Mouse (Mus musculus) limb, embryonic 12.5 days (tissue): ENCODE results near the gene Antxr1. TPM values are rescaled to one million over a fixed set of nuclear protein-coding genes. Genes with fewer than 3 reads are reported as not detected.

Experiments
- ATAC-seq: fragments of 200-750 bp; cut with Nextera tagmentation; 2 replicates; pipeline ENCODE4 v1.8.0; 2017; ENCODE audit warnings: low read depth, moderate TSS enrichment; ENCODE audit not compliant: insufficient number of reproducible peaks, insufficient read depth, low FRiP score, low TSS enrichment
- H3K27ac ChIP-seq: fragments of 300-500 bp; sonication (generic); 2 replicates; pipeline ENCODE4 v1.5.1; 2016; ENCODE audit warnings: mild to moderate bottlenecking, moderate library complexity
- H3K27me3 ChIP-seq: fragments of 300-500 bp; sonication (generic); 2 replicates; pipeline ENCODE4 v1.6.1; 2016; ENCODE audit warnings: mild to moderate bottlenecking, moderate library complexity
- H3K36me3 ChIP-seq: fragments of 300-500 bp; sonication (generic); 2 replicates; pipeline ENCODE4 v1.6.1; 2016; ENCODE audit warnings: mild to moderate bottlenecking, moderate library complexity
- H3K4me1 ChIP-seq: fragments of 300-500 bp; sonication (generic); replicated peaks from 2 replicates; pipeline ENCODE4 v1.6.1; 2016
- H3K4me2 ChIP-seq: fragments of 300-500 bp; sonication (generic); 2 replicates; pipeline ENCODE4 v1.6.1; 2016; ENCODE audit warnings: mild to moderate bottlenecking, moderate library complexity
- H3K4me3 ChIP-seq: fragments of 300-500 bp; sonication (generic); replicated peaks from 2 replicates; pipeline ENCODE4 v1.5.1; 2016; ENCODE audit warnings: mild to moderate bottlenecking
- H3K9ac ChIP-seq: fragments of 300-500 bp; sonication (generic); replicated peaks from 2 replicates; pipeline ENCODE4 v1.6.1; 2016; ENCODE audit warnings: mild to moderate bottlenecking, moderate library complexity
- H3K9me3 ChIP-seq: fragments of 300-500 bp; sonication (generic); 2 replicates; pipeline ENCODE4 v1.6.1; 2016; ENCODE audit warnings: mild to moderate bottlenecking, moderate library complexity
- WGBS: fragments of 180-500 bp; shearing (Covaris S2); methylation state at CpG from one replicate; pipeline ENCODE4 v1.1.7; 2016; 5-methylcytosine and 5-hydroxymethylcytosine counted together
- polyA plus RNA-seq: library from polyadenylated mRNA; unstranded; fragments of >200 nt; fragmentation: Nextera tagmentation; extraction: Ambion mirVana; gene quantifications from 2 replicates; pipeline ENCODE4 v1.2.1, GENCODE M21; 2016

Gene Antxr1
- 15.4 and 16.2 TPM in 2 replicates for polyA plus RNA-seq

GRCm38 (mm10) chr6:87335091-87335934 lies at the start of gene Antxr1:
TSS of gene Antxr1 (minus strand) at chr6:87335821.
- peak within 1 kb of the TSS; percentile 94 for H3K9ac ChIP-seq
- H3K27me3 ChIP-seq = 0 out of 2 replicates have a peak, but pooled peaks cover 4% of the 10 kb centered on the region
- peak; percentile 71 for ATAC-seq
- no peaks in the 10 kb centered on the region for H3K9me3 ChIP-seq
- peak within 1 kb of the TSS; percentile 90 for H3K4me2 ChIP-seq
- H3K36me3 ChIP-seq = peaks cover 3% of the 10 kb centered on the region; the same call in 1 of the 2 replicates
- H3K4me3 ChIP-seq = peak within 1 kb of the TSS; percentile 85
- H3K27ac ChIP-seq = peak within 1 kb of the TSS; percentile 97
- H3K4me1 ChIP-seq = peaks cover 31% of the 10 kb centered on the region
- under 1% methylated on average over 54 of the region's 54 CpGs for whole genome bisulfite sequencing

- ATAC-seq = no peak
- no peak overlapping the region for H3K4me3 ChIP-seq
- H3K4me1 ChIP-seq = no peaks in the 10 kb centered on the region
- no peak overlapping the region for H3K27ac ChIP-seq
- peaks cover 44% of the 10 kb centered on the region for H3K27me3 ChIP-seq
- WGBS = 63% methylated on average over 5 of the region's 6 CpGs
- no peaks in the 10 kb centered on the region for H3K36me3 ChIP-seq
- no peak overlapping the region for H3K9ac ChIP-seq
- peak overlapping the region; percentile 57; the same call in 1 of the 2 replicates for H3K4me2 ChIP-seq
- H3K9me3 ChIP-seq = no peaks in the 10 kb centered on the region
These were observed 49.1 kb upstream of the Antxr1 start for GRCm38 (mm10) chr6:87384761-87385160.

GRCm38 (mm10) chr6:87383926-87384691 lies 48.5 kb upstream of the Antxr1 start:
- H3K27me3 ChIP-seq = peaks cover 44% of the 10 kb centered on the region
- WGBS = 13% methylated on average over 24 of the region's 24 CpGs
- ATAC-seq = no peak
- no peak overlapping the region for H3K27ac ChIP-seq
- no peaks in the 10 kb centered on the region for H3K9me3 ChIP-seq
- 0 out of 2 replicates have a peak overlapping the region, but pooled peaks have one; percentile 12 for H3K9ac ChIP-seq
- H3K4me3 ChIP-seq = peak overlapping the region; percentile 31
- H3K4me2 ChIP-seq = peak overlapping the region; percentile 57
- H3K4me1 ChIP-seq = no peaks in the 10 kb centered on the region
- no peaks in the 10 kb centered on the region for H3K36me3 ChIP-seq

- no peak within 1 kb of the TSS for H3K9ac ChIP-seq
These were observed 37.4 kb upstream of the Antxr1 start, which contains the start of gene Gkn2 for GRCm38 (mm10) chr6:87373057-87373456. TSS of gene Gkn2 (plus strand) at chr6:87373357.

GRCm38 (mm10) chr6:87369223-87369622 lies 33.6 kb upstream of the Antxr1 start:
- 92% methylated on average over 5 of the region's 5 CpGs for WGBS
- no peak for ATAC-seq
- Histone ChIP-seq H3K9me3 (no peaks in the 10 kb centered on the region), H3K4me1 (no peaks in the 10 kb centered on the region), H3K4me2 (no peak overlapping the region), H3K27ac (no peak overlapping the region), H3K9ac (no peak overlapping the region), H3K4me3 (no peak overlapping the region), H3K27me3 (no peaks in the 10 kb centered on the region), H3K36me3 (no peaks in the 10 kb centered on the region)

More at GRCm38 (mm10) chr6:87373057-87373456, 37.4 kb upstream of the Antxr1 start, which contains the start of gene Gkn2:
- 91% methylated on average over 9 of the region's 9 CpGs for WGBS
- Histone ChIP-seq H3K4me2 (no peak within 1 kb of the TSS), H3K4me1 (no peaks in the 10 kb centered on the region), H3K9me3 (no peaks in the 10 kb centered on the region), H3K36me3 (no peaks in the 10 kb centered on the region), H3K4me3 (no peak within 1 kb of the TSS), H3K27me3 (no peaks in the 10 kb centered on the region), H3K27ac (no peak within 1 kb of the TSS)
- no peak for ATAC-seq

GRCm38 (mm10) chr6:87354441-87354840 lies 18.8 kb upstream of the Antxr1 start:
- no peaks in the 10 kb centered on the region for H3K27me3 ChIP-seq
- WGBS = 77% methylated on average over 5 of the region's 5 CpGs
- H3K4me2 ChIP-seq = no peak overlapping the region
- no peaks in the 10 kb centered on the region for H3K36me3 ChIP-seq
- H3K4me1 ChIP-seq = no peaks in the 10 kb centered on the region
- no peak overlapping the region for H3K4me3 ChIP-seq
- H3K27ac ChIP-seq = no peak overlapping the region
- H3K9me3 ChIP-seq = no peaks in the 10 kb centered on the region
- no peak overlapping the region for H3K9ac ChIP-seq
- ATAC-seq = no peak

- H3K4me1 ChIP-seq = no peaks in the 10 kb centered on the region
- no peak within 1 kb of the TSS for H3K9ac ChIP-seq
These were observed 15.2 kb upstream of the Antxr1 start, which contains the start of gene Gkn1 for GRCm38 (mm10) chr6:87350829-87351228. TSS of gene Gkn1 (minus strand) at chr6:87350942.

GRCm38 (mm10) chr6:87335935-87336295 lies 294 bp upstream of the Antxr1 start:
- H3K9me3 ChIP-seq = no peaks in the 10 kb centered on the region
- ATAC-seq = no peak
- no peak overlapping the region for H3K27ac ChIP-seq
- 0 out of 2 replicates have a peak, but pooled peaks cover 4% of the 10 kb centered on the region for H3K27me3 ChIP-seq
- peaks cover 3% of the 10 kb centered on the region; the same call in 1 of the 2 replicates for H3K36me3 ChIP-seq
- WGBS = 32% methylated on average over 6 of the region's 6 CpGs
- 0 out of 2 replicates have a peak overlapping the region, but pooled peaks have one; percentile 8 for H3K4me2 ChIP-seq
- no peak overlapping the region for H3K9ac ChIP-seq
- peaks cover 27% of the 10 kb centered on the region for H3K4me1 ChIP-seq
- no peak overlapping the region for H3K4me3 ChIP-seq

More at GRCm38 (mm10) chr6:87350829-87351228, 15.2 kb upstream of the Antxr1 start, which contains the start of gene Gkn1:
- Histone ChIP-seq H3K4me2 (no peak within 1 kb of the TSS), H3K27ac (no peak within 1 kb of the TSS), H3K36me3 (no peaks in the 10 kb centered on the region), H3K4me3 (no peak within 1 kb of the TSS), H3K9me3 (no peaks in the 10 kb centered on the region), H3K27me3 (no peaks in the 10 kb centered on the region)
- 92% methylated on average over 8 of the region's 8 CpGs for WGBS
- no peak for ATAC-seq

- peaks cover 36% of the 10 kb centered on the region for H3K4me1 ChIP-seq
- peaks cover 3% of the 10 kb centered on the region; the same call in 1 of the 2 replicates for H3K36me3 ChIP-seq
- WGBS = 4% methylated on average over 11 of the region's 11 CpGs
- H3K4me3 ChIP-seq = peak overlapping the region; percentile 85
- H3K27ac ChIP-seq = peak overlapping the region; percentile 97
- 0 out of 2 replicates have a peak, but pooled peaks cover 4% of the 10 kb centered on the region for H3K27me3 ChIP-seq
- ATAC-seq = no peak
- peak overlapping the region; percentile 94 for H3K9ac ChIP-seq
- H3K9me3 ChIP-seq = no peaks in the 10 kb centered on the region
- H3K4me2 ChIP-seq = peak overlapping the region; percentile 90
These were observed 1.1 kb downstream of the Antxr1 start for GRCm38 (mm10) chr6:87334361-87335090.

GRCm38 (mm10) chr6:87332380-87332779 lies 3.2 kb downstream of the Antxr1 start:
- Histone ChIP-seq H3K4me2 (peak overlapping the region; percentile 90), H3K9me3 (no peaks in the 10 kb centered on the region), H3K27ac (no peak overlapping the region), H3K36me3 (peaks cover 3% of the 10 kb centered on the region; the same call in 1 of the 2 replicates), H3K4me1 (peaks cover 48% of the 10 kb centered on the region), H3K9ac (no peak overlapping the region), H3K4me3 (peak overlapping the region; percentile 85), H3K27me3 (0 out of 2 replicates have a peak, but pooled peaks cover 4% of the 10 kb centered on the region)
- no peak for ATAC-seq
- WGBS = 81% methylated on average over 2 of the region's 2 CpGs
